In genomic region chr3:130708967-130709924, GRCm38 (mm10) we compare ENCODE assay signal across 8 mouse cellular contexts. TPM values are rescaled to one million over a fixed set of nuclear protein-coding genes. Genes with fewer than 3 reads are reported as not detected.
DNase-seq lines count a peak whose midpoint lies in the region; ATAC-seq and TF ChIP-seq lines count a peak whose summit lies in the region.

TSS of gene Ostc (minus strand) at chr3:130709444.

- ATAC-seq in cerebellum, adult (ENCODE audit: insufficient number of reproducible peaks, low FRiP score, low TSS enrichment): peak; percentile 97
- peak; percentile 98 for ATAC-seq in forebrain, embryonic 13.5 days
- peak; percentile 96 for ATAC-seq in liver, postnatal 0 days
- peak; percentile 97 for ATAC-seq in neural tube, embryonic 14.5 days (ENCODE audit: low read depth)

- H3K4me3 ChIP-seq in ES-Bruce4 (ENCODE audit: low read depth, low read length): peak within 1 kb of the TSS; percentile 93
- peak within 1 kb of the TSS; percentile 80 for H3K4me3 ChIP-seq in forebrain, embryonic 13.5 days
- H3K4me3 ChIP-seq in liver, postnatal 0 days (ENCODE audit: low read depth, low read length): peak within 1 kb of the TSS; percentile 82
- peak within 1 kb of the TSS; percentile 84 for H3K4me3 ChIP-seq in neural tube, embryonic 14.5 days (ENCODE audit: low read depth, low read length)

- no peaks in the 10 kb centered on the region for H3K27me3 ChIP-seq in ES-Bruce4 (ENCODE audit: control insufficient read depth, insufficient read depth, low read length, poor library complexity, severe bottlenecking)
- H3K27me3 ChIP-seq in forebrain, embryonic 13.5 days: no peaks in the 10 kb centered on the region
- H3K27me3 ChIP-seq in liver, postnatal 0 days (ENCODE audit: insufficient read depth, low read length): no peaks in the 10 kb centered on the region
- H3K27me3 ChIP-seq in neural tube, embryonic 14.5 days (ENCODE audit: control insufficient read depth, insufficient read depth, low read length): no peaks in the 10 kb centered on the region

- 0 out of 2 replicates have a peak, but pooled peaks have one; percentile 19 for TF ChIP-seq EP300 in ES-Bruce4 (IDR thresholded peaks at IDR 0.05; ENCODE audit: insufficient read depth, low read depth, low read length)
- TF ChIP-seq EP300 in liver, postnatal 0 days (IDR thresholded peaks at IDR 0.05; ENCODE audit: low read depth): peak; percentile 100

- peak; percentile 92 for TF ChIP-seq POLR2A in ES-Bruce4 (IDR thresholded peaks at IDR 0.05; ENCODE audit: insufficient read depth, low read length)

- H3K36me3 ChIP-seq in ES-Bruce4 (ENCODE audit: control insufficient read depth, insufficient read depth, low read length, poor library complexity, severe bottlenecking): peaks cover 10% of the 10 kb centered on the region
- peaks cover 2% of the 10 kb centered on the region; the same call in 1 of the 2 replicates for H3K36me3 ChIP-seq in forebrain, embryonic 13.5 days (ENCODE audit: poor library complexity, severe bottlenecking)
- H3K36me3 ChIP-seq in liver, postnatal 0 days (replicated peaks; ENCODE audit: insufficient read depth, low read length): peaks cover 7% of the 10 kb centered on the region; the same call in 1 of the 2 replicates
- no peaks in the 10 kb centered on the region for H3K36me3 ChIP-seq in neural tube, embryonic 14.5 days (ENCODE audit: control insufficient read depth, insufficient read depth, low read length)

- H3K4me2 ChIP-seq in forebrain, embryonic 13.5 days: peak within 1 kb of the TSS; percentile 87
- H3K4me2 ChIP-seq in liver, postnatal 0 days (ENCODE audit: low read depth, low read length): peak within 1 kb of the TSS; percentile 93
- peak within 1 kb of the TSS; percentile 83 for H3K4me2 ChIP-seq in neural tube, embryonic 14.5 days (ENCODE audit: low read depth, low read length)

- H3K4me1 ChIP-seq in ES-Bruce4 (ENCODE audit: control insufficient read depth, insufficient read depth, low read length): peaks cover 5% of the 10 kb centered on the region
- H3K4me1 ChIP-seq in forebrain, embryonic 13.5 days: peaks cover 25% of the 10 kb centered on the region
- H3K4me1 ChIP-seq in liver, postnatal 0 days (ENCODE audit: insufficient read depth): peaks cover 17% of the 10 kb centered on the region
- H3K4me1 ChIP-seq in neural tube, embryonic 14.5 days (ENCODE audit: control insufficient read depth, insufficient read depth, low read length): peaks cover 16% of the 10 kb centered on the region

- no peak within 1 kb of the TSS for H3K27ac ChIP-seq in ES-Bruce4 (ENCODE audit: insufficient read depth, low read length)
- H3K27ac ChIP-seq in forebrain, embryonic 13.5 days: peak within 1 kb of the TSS; percentile 79
- peak within 1 kb of the TSS; percentile 88 for H3K27ac ChIP-seq in liver, postnatal 0 days (ENCODE audit: low read depth)
- peak within 1 kb of the TSS; percentile 76 for H3K27ac ChIP-seq in neural tube, embryonic 14.5 days (ENCODE audit: low read depth, low read length)

- intact Hi-C loops in heart, postnatal 10 days (cut with DNase I): loop anchor here (5.0 kb wide), 1 partner anchor 877 kb away; the partner anchor contains the start of gene Gar1

- peak; percentile 96 to 97 for DNase-seq in heart, postnatal 10 days
- DNase-seq in large intestine, adult 2 months (ENCODE audit: low read depth, low spot score): peak; percentile 98
- peak; percentile 97 for DNase-seq in liver, postnatal 0 days
- peak; percentile 98 for DNase-seq in testis, postnatal 10 days (ENCODE audit: low spot score)

- no peak for TF ChIP-seq CTCF in ES-Bruce4 (IDR thresholded peaks at IDR 0.05; ENCODE audit: low read depth, low read length)
- TF ChIP-seq CTCF in liver, postnatal 0 days (IDR thresholded peaks at IDR 0.05; ENCODE audit: low read depth): no peak

- no peaks in the 10 kb centered on the region for H3K9me3 ChIP-seq in ES-Bruce4 (replicated peaks; ENCODE audit: control insufficient read depth, insufficient read depth, low read length, poor library complexity, severe bottlenecking)
- H3K9me3 ChIP-seq in forebrain, embryonic 13.5 days (replicated peaks): no peaks in the 10 kb centered on the region
- no peaks in the 10 kb centered on the region for H3K9me3 ChIP-seq in liver, postnatal 0 days (ENCODE audit: low read length)
- no peaks in the 10 kb centered on the region for H3K9me3 ChIP-seq in neural tube, embryonic 14.5 days (ENCODE audit: control insufficient read depth, low read length)

- peak within 1 kb of the TSS; percentile 94 for H3K9ac ChIP-seq in ES-Bruce4 (ENCODE audit: low read depth, poor library complexity, severe bottlenecking)
- peak within 1 kb of the TSS; percentile 88 for H3K9ac ChIP-seq in forebrain, embryonic 13.5 days
- peak within 1 kb of the TSS; percentile 88 for H3K9ac ChIP-seq in liver, postnatal 0 days (replicated peaks)
- H3K9ac ChIP-seq in neural tube, embryonic 14.5 days (replicated peaks; ENCODE audit: low read depth, low read length): peak within 1 kb of the TSS; percentile 77

- WGBS in forebrain, embryonic 13.5 days: under 1% methylated on average over 45 of the region's 45 CpGs
- under 1% methylated on average over 45 of the region's 45 CpGs for WGBS in large intestine, adult 2 months
- WGBS in liver, postnatal 0 days (ENCODE audit: insufficient replicate concordance): 1% methylated on average over 45 of the region's 45 CpGs
- under 1% methylated on average over 45 of the region's 45 CpGs for WGBS in neural tube, embryonic 14.5 days

RNA-seq across cellular contexts. Expression of gene Ostc, which starts in this region (rescaled TPM):
- polyA plus RNA-seq in ES-Bruce4 (2011; ENCODE audit: insufficient read depth, insufficient read length, low read depth, missing spikeins): 170 and 180 TPM in 2 replicates
- polyA plus RNA-seq in forebrain, embryonic 13.5 days (2015; fragmentation: Nextera tagmentation; extraction: Ambion mirVana): 281 and 290 TPM in 2 replicates
- 10 to 100 TPM; 66.7 to 70.3 TPM for total RNA-seq in heart, postnatal 10 days (2021)
- 127 and 153 TPM in 2 replicates for polyA plus RNA-seq in large intestine, adult 2 months (2012; rRNA removed)
- polyA plus RNA-seq in liver, postnatal 0 days (2015; fragmentation: Nextera tagmentation; extraction: Ambion mirVana): 171 and 178 TPM in 2 replicates
- polyA plus RNA-seq in neural tube, embryonic 14.5 days (2014; fragmentation: Nextera tagmentation; extraction: Ambion mirVana): 190 and 225 TPM in 2 replicates
